Mouse (Mus musculus) retina, embryonic 14.5 days (tissue): ENCODE results near the gene Mroh8.
"Not testable (repeated sequence)": the region's sequence is repeated elsewhere in the genome, so short reads cannot be mapped to it uniquely, and the experiment has no call there.

ENCODE experiments used
- DNase-seq: peaks from one replicate; pipeline ENCODE4 v3.0.0-alpha.2; 2015; ENCODE audit warnings: low spot score

Gene Mroh8

DNA sequence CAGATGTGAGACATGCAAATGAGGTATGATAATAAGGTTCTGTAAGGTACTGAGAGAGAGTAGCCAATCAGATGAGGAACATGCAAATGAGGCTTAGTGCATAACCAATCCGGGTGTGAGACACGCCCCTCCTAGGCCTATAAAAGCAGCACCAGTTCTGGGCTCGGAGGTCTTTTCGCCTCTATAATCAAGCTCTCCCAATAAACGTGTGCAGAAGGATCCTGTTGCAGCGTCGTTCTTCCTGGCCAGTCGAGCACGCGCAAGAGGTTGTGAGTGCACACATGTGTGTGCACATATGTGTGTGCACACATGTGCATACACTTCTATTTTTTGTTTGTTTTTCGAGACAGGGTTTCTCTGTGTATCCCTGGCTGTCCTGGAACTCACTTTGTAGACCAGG lies 80.9 kb downstream of the Mroh8 start:
- DNase-seq: not testable (repeated sequence)

DNA sequence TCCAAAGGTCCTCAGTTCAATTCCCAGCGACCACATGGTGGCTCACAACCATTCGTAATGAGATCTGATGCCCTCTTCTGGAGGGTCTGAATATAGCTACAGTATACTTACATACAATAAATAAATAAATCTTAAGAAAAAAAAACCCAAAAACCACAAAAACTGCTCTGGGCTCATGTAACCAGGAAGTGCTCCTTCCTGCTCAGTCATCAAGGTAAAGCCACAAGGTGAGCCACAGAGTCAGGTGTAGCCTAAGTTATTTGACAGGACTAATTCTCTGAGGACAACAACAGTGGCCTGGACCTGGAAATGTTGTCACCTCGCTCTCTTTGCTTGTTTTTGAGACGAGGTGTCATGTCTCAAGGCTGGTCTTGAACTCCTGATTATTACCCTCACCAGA lies 88.7 kb downstream of the Mroh8 start:
- no peak for DNase-seq

DNA sequence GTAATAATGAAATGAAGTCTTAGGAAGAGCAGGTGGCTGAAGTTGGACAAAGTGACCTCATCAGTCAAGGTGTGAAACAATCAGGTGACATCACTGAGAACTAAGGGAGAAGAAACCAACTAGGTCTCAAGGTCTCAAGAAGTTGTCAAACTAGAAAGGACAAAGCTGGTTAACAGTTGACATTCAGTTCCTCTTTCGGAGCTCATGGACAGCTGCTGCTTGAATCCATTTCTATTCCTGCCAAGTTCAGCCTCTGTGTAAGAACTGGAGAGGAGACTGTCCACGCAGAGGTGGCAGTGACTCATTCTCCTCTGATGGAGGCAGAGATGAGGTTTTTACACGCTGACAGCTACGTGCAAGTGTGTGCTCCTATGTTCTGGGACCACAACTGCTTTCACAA lies 92.1 kb downstream of the Mroh8 start:
- no peak for DNase-seq

DNA sequence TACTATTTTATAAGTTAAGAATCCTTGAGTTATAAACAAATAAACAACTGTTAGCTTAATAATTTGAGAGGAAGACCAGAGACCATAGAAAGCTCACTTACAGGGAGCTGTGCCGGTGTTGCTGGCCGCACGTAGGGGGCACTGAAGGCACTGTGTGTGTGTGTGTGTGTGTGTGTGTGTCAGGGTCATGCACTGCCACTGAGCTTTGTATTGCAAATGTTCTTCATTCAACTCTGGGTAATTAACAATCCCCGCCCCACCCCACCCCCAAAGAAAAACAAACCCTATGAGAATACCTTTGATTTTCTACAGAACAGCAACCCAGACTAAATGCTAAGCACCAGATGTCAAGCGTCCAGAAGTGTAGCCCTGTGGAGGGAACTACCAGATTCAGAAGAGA lies 92.8 kb downstream of the Mroh8 start:
- DNase-seq: no peak

DNA sequence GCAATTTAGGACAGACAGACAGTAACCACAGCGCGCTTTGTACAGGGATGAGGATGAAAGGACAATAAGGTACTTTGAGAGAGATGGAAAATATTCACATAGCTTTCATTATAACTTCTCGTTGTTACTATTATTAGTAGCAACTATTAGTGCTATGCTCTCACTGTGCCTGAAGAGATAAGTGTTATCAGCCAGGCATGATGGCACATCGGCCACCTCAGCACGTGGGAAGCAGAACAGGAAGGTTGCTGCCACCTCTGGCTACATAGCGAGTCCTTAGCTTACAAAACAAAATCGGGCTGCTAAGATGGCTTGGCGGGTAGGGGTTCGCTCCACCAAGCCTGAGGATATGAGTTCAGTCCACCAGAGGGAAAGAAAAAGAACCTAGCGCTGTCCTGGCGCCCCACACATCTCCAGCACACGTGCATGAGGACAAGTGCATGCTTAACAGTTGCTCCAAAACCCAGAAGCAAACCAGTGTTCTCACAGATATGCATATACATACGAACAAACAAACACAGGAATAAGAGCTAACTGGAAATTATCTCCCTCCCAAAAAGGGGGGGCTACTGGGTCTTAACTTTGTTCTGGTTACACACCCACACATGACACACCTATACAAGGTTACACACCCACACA lies 94.2 kb downstream of the Mroh8 start:
- no peak for DNase-seq

DNA sequence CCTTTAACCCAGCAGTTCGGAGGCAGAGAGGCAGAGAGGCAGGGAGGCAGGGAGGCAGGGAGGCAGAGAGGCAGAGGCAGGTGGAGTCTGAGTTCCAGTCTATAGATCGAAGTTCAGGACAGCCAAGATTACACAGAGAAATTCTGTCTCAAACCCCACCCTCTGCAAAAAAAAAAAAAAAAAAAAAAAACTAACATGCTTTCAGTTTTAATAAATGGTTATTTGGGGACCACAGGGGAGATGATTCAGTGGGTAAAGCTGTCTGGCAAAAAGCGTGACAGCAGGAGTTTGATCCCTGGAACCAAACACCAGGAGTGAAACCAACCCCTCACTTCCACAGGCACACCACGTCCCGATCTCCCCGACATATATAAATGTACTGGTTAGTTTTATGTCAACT lies 101.2 kb downstream of the Mroh8 start:
- no peak for DNase-seq

DNA sequence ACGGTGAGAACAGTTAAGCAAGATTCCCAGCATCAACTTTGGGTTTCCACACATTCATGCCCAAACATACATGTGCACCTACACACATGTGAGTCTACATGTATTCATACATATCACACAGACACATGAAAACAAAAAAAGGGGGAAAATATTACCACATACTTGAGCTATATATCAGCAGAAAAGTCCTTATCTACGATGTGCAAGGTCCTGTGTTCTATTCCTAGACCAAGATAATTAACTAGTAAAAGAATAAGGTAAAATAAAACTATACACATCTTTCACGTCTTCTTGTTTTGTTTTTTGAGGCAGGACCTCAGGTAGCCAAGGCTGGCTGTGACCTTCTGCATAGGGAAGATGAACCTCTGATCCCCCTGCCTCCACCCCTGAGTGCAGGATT lies 103.1 kb downstream of the Mroh8 start:
- DNase-seq: no peak

DNA sequence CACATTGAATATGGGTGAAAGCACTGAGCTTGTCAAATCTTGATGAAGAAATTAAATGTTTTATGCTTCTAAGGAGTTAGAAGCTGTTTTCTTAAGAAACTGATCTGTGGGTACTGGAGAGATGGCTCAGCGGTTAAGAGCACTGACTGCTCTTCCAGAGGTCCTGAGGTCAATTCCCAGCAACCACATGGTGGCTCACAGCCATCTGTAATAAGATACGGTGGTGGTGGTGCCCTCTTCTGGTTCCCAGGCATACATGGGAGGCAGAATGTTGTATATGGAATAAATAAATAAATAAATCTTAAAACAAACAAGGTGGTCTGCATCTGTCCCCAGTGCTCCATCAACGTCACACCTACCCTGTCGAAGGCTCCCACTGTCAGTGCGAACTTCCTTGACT lies 104.9 kb downstream of the Mroh8 start:
- DNase-seq: no peak

DNA sequence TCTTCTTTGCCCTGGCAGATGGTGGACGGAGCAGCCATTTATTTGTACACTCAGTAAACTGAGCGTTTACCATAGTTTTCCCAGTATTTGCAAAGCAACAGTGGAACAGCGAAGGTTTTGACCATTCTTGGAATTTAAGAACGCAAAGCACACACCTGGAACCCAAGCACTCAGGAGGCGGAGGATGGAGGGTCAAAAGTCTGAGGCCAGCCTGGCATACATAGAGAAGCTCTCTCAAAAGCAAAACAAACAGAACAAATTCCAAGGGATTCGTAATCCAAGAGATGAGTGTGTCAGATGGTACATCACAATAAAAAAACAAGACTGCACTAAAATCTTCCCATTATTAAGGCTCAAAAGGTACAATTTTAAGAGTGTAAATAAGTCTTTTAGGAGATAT lies 105.8 kb downstream of the Mroh8 start:
- DNase-seq: no peak

DNA sequence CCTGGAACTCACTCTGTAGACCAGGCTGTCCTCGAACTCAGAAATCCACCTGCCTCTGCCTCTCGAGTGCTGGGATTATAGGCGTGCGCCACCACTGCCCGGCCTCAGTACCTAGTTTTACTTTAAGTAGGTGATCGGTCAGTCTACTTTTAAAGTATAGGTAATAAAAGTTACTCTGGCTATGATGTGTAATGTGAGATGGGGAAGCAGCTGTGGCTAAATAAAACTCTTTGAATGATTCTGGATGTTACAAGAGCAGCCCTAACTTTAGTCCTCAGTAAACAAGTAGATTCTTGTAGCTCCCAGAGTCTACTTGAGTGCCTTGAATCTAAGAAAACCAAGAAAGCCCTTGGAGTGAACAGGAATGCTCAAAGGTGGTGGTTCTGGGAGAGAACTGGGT lies 106.4 kb downstream of the Mroh8 start:
- DNase-seq: no peak

DNA sequence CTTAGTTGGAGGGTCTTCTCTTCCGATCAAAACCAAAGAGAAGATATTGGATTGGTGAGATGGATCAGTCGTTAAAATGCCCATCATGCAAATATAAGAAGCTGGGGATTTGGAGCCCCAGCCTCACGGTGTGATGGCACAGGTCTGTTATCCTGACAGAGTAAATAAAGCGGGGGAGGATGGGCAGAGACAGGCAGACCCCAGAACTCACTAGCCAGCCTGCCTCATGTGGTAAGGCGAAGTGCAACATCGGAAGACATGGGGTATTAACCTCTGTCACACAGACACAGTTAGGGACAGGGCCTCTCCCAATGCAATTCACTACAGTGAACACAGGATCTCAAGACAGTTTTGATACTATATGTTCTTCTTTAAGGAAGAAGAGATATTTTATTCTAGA lies 108.7 kb downstream of the Mroh8 start:
- DNase-seq: no peak

DNA sequence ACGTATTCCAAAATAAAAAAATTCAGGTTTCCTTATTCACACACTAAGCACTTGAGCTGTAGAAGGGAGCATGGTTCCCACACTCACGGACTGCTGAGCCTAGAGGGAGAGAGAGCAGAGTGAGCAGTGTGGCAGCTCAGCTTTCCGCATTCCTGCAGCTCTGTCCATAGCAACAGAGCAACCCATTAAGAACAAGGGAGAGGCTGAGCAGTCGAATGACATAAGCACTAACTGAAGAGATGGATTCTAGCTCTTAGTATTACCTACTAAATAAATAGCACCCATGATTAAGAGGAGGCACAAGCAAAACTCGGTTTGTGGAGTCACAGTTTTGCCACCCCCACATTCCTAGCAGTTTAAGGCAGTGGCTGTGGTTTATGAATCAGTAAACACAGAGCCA lies 109.2 kb downstream of the Mroh8 start:
- no peak for DNase-seq

DNA sequence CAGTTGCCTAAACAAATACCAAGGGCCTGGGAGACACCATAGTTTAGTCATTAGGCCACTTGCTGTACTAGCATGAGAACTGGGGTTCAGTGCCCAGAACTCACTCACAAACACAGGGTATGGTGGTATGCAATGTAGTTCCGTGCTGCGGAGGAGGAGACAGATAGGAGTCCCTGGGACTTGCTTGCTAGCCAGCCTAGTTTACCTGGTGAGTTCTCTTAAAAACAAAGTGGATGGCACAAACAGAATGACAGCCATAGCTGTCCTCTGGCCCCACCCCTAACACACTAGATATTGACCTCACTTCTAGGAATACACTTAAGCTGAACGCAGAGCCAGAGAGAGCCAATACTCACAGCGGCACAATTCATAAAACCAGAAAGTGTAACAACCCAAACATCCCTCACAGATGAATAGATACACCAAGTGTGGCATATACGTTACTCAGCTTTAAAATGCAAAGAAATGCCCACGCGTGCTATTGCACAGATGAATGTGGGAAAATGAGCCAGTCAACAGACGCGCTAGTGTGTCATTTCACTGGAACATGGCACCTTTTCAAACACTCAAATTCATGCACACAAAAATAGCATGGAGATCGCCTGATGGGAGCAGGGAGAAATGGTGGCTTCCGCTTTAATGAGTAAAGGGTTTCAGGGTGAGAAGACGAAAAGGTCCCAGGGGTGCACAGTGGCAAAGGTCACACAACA lies 112.8 kb downstream of the Mroh8 start:
- DNase-seq: no peak

DNA sequence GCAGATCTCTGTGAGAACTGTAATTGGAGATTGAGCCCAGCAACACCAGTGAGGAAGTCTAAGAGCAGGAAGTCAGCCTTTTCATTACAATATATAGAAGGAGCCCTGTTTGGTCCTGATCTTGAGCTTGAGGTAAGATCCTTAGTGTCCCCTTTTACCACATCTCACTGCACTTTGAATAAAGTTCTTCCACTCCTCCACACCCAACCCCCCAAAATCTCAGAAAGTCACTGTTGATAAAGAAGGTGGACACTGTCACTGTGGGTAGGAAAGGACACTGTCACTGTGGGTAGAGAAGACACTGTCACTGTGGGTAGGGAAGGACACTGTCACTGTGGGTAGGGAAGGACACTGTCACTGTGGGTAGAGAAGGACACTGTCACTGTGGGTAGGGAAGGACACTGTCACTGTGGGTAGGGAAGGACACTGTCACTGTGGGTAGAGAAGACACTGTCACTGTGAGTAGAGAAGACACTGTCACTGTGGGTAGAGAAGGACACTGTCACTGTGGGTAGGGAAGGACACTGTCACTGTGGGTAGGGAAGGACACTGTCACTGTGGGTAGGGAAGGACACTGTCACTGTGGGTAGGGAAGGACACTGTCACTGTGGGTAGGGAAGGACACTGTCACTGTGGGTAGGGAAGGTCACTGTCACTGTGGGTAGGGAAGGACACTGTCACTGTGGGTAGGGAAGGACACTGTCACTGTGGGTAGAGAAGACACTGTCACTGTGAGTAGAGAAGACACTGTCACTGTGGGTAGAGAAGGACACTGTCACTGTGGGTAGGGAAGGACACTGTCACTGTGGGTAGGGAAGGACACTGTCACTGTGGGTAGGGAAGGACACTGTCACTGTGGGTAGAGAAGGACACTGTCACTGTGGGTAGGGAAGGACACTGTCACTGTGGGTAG lies 113.8 kb downstream of the Mroh8 start:
- not testable (repeated sequence) for DNase-seq

DNA sequence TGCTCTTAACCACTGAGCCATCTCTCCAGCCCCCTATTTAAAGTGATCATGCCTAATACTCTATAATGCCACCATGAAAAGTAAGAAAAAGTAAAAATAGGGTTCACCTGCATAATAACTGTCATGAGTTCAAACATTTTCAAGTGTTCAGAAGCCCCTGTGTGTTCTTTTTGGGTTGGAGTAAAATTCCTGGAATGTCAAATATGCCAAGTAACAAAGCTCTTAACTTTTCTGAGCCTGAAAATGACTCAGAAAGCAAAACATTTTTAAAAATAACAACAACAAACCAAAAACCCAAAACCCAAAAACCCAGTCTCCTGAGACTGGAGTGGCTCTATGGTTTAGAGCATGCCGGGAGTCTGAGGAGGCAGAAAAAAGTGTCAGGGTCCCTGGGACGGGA lies 115.2 kb downstream of the Mroh8 start:
- DNase-seq: no peak
